Comparison of ENCODE assay signal across 25 mouse cellular contexts in genomic region chr1:192224161-192224560, GRCm38 (mm10). TPM values are rescaled to one million over a fixed set of nuclear protein-coding genes. Genes with fewer than 3 reads are reported as not detected.
DNase-seq lines count a peak whose midpoint lies in the region; TF ChIP-seq lines count a peak whose summit lies in the region.
"Had no signal": no experiment of that assay in that cellular context is flagged by ENCODE, and none has a peak within 500 bp of the region (broad histone marks: within the 10 kb centered on the region; RNA-seq: fewer than 3 reads in every experiment).

No protein-coding gene starts in this region.

- 0 out of 2 replicates have a peak, but pooled peaks cover 2% of the 10 kb centered on the region for H3K27me3 ChIP-seq in liver, adult 2 months (ENCODE audit: control insufficient read depth, insufficient read depth, low read length)
- H3K27me3 ChIP-seq: forebrain, embryonic 13.5 days; heart, embryonic 15.5 days; hindbrain, embryonic 13.5 days; intestine, embryonic 15.5 days had no signal

- 19% methylated on average over 4 of the region's 4 CpGs for WGBS in liver, adult 2 months

- no peak for TF ChIP-seq CTCF in liver, adult 2 months (IDR thresholded peaks at IDR 0.05; ENCODE audit: low read depth, low read length)

- TF ChIP-seq POLR2A in liver, adult 2 months (IDR thresholded peaks at IDR 0.05; ENCODE audit: extremely low read depth, insufficient read depth, low read length), result no peak

- H3K79me2 ChIP-seq in liver, adult 2 months (ENCODE audit: control insufficient read depth, insufficient read depth, low read length), result no peaks in the 10 kb centered on the region

- no peak overlapping the region for H3K9ac ChIP-seq in liver, adult 2 months (ENCODE audit: low read depth, low read length)
- H3K9ac ChIP-seq: forebrain, embryonic 13.5 days; heart, embryonic 15.5 days; hindbrain, embryonic 13.5 days; intestine, embryonic 15.5 days had no signal

- DNase-seq in liver, adult 2 months (ENCODE audit: extremely low read depth, low read depth, low spot score), result peak; percentile 2
- no peak for DNase-seq in liver
- DNase-seq in embryo, embryonic 11 days, result peak; percentile 13
- DNase-seq in yolk sac, embryonic 10.5 days (ENCODE audit: low spot score), result peak; percentile 81
- no peak for DNase-seq in thymus, postnatal 36 days
- DNase-seq in thymus, postnatal 25 days, result no peak
- DNase-seq: adrenal gland, adult 8-10 months; adrenal gland, postnatal 25 days; cerebellum, adult 11-12 months; cerebellum, adult 8-10 months; cerebellum, postnatal 10 days; cerebellum, postnatal 36 days; gastrocnemius, adult 2 months; gastrocnemius, postnatal 25 days; heart, postnatal 10 days; heart, postnatal 36 days had no signal

- H3K36me3 ChIP-seq in liver, adult 2 months (ENCODE audit: control insufficient read depth, insufficient read depth, low read length), result no peaks in the 10 kb centered on the region
- H3K36me3 ChIP-seq: forebrain, embryonic 10.5 days; heart, embryonic 15.5 days; hindbrain, embryonic 10.5 days; hindbrain, embryonic 13.5 days; intestine, embryonic 15.5 days had no signal

- no peak overlapping the region for H3K4me3 ChIP-seq in liver, adult 2 months (ENCODE audit: insufficient read depth, low read depth, low read length)
- H3K4me3 ChIP-seq: forebrain, embryonic 10.5 days; forebrain, embryonic 13.5 days; gastrocnemius, adult 2 months; heart, embryonic 15.5 days; hindbrain, embryonic 10.5 days; hindbrain, embryonic 13.5 days; intestine, embryonic 15.5 days had no signal

- no peak overlapping the region for H3K27ac ChIP-seq in liver, adult 2 months (replicated peaks; ENCODE audit: insufficient read depth, low read depth, low read length)
- H3K27ac ChIP-seq: forebrain, embryonic 10.5 days; forebrain, embryonic 13.5 days; gastrocnemius, adult 2 months; heart, embryonic 15.5 days; hindbrain, embryonic 10.5 days; hindbrain, embryonic 13.5 days; intestine, embryonic 15.5 days had no signal

- H3K4me1 ChIP-seq in liver, adult 2 months (ENCODE audit: control insufficient read depth, insufficient read depth, low read length), result no peaks in the 10 kb centered on the region
- H3K4me1 ChIP-seq: forebrain, embryonic 13.5 days; heart, embryonic 15.5 days; hindbrain, embryonic 13.5 days; intestine, embryonic 15.5 days had no signal

RNA-seq across cellular contexts. Expression of gene Kcnh1, which starts 33.6 kb away (rescaled TPM):
- not detected in 2 replicates for total RNA-seq in liver, adult 2 months (2014; rRNA removed)
- not detected in 2 replicates for polyA plus RNA-seq in liver, adult 2 months (2012; rRNA removed)
- total RNA-seq: gastrocnemius, adult 2 months; granulocyte monocyte progenitor cell, adult 5-6 weeks; MEL had no signal
- polyA plus RNA-seq: CD4-positive, CD25-positive, alpha-beta regulatory T cell, adult 4 months had no signal

Comparison
In these comparisons a context has a peak if more than half of its experiments do, and no peak if none do; other contexts are left out.
1. DNase-seq: peak in liver, adult 2 months (single experiment), embryo, embryonic 11 days (single experiment) and yolk sac, embryonic 10.5 days (single experiment); none in liver (single experiment), thymus, postnatal 36 days (0 of 2) and thymus, postnatal 25 days (single experiment).